Mouse (Mus musculus): Measurements from ENCODE around the gene Mycbp2. TPM values are rescaled to one million over a fixed set of nuclear protein-coding genes. Genes with fewer than 3 reads are reported as not detected.

Gene Mycbp2
- polyA plus RNA-seq, 1 experiment from 2014 or later = 78.9 TPM

DNA sequence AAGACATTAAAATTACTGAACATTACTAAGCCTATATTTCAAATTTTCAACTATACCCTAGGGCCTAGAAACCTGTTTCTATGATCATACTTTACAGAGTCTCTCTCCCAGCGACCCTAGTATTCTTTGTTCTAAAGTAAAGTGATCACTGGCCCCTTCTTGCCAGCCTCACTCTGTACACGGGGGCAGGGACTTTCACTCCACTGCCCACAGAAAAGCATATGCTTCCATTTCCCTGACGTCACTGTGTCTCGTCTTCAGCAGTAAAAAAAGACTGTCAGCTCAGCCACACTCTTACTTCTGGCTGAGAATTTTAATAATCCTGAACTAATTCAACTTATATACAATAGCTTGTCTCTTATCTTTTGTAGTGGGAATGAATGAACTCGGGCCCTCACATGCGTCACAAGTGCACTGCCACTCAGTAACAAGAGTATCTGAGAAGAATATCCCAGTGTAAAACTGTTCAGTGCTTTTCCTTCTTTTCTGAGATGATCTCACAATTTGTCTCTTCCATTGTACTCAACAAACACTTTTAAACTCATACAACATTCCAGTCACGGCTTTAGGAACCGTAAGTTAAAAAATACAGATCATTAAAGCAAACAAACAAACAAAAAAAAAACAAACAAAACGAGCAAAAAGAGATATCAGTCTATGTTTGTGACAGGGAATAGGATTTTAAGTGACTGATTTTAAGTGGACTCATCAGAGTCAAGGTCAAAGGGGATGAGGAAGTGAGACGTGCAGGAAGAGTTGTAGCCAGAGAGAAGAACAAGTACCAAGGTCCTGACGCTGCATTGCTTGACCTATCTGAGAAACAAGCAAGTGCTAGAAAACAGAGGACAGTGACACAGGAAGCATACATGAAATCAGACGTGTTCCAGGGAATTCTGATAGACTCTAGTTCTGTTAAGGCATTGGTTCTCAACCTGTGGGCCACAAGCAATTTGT, 112.7 kb downstream of the Mycbp2 start:
- Histone ChIP-seq H3K9ac (no peak overlapping the region), H3K9me3 (ENCODE audit: control insufficient read depth, low read length) (no peaks in the 10 kb centered on the region), H3K27ac (no peak overlapping the region), H3K36me3 (replicated peaks; ENCODE audit: control insufficient read depth, insufficient read depth) (peaks cover 22% of the 10 kb centered on the region), H3K4me1 (replicated peaks; ENCODE audit: control insufficient read depth, insufficient read depth, low read length) (no peaks in the 10 kb centered on the region), H3K4me2 (replicated peaks) (no peak overlapping the region), H3K27me3 (ENCODE audit: control insufficient read depth, insufficient read depth, low read length) (no peaks in the 10 kb centered on the region), H3K4me3 (replicated peaks; ENCODE audit: low read length) (no peak overlapping the region)
- WGBS = 49% methylated on average over 12 of the region's 12 CpGs
- DNase-seq (ENCODE audit: low spot score) (no peak), ATAC-seq (ENCODE audit: low FRiP score) (no peak)

DNA sequence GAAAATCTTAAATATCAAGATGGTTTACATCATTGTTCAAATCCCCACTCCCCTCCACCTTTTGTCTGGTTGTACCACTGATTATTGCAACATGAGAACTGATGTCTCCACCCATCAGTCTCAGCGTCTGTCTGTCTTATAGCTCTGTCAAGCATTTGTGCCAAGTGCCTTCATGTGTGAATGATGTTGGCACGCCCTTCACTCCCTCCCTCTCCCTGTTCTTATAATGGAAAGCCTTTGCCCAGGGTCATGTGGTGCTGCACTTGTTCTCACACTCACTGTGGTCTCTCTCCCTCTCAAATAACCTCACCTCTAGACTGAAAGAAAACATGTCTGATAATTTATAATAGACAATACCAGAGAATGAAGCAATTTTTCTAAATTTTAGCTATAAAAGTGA, 124.3 kb downstream of the Mycbp2 start:
- H3K9ac ChIP-seq = no peak overlapping the region
- H3K27ac ChIP-seq = no peak overlapping the region
- 64% methylated on average over 2 of the region's 2 CpGs for WGBS
- H3K9me3 ChIP-seq (ENCODE audit: control insufficient read depth, low read length) = no peaks in the 10 kb centered on the region
- no peak overlapping the region for H3K4me3 ChIP-seq (replicated peaks; ENCODE audit: low read length)
- DNase-seq (ENCODE audit: low spot score) = no peak
- no peaks in the 10 kb centered on the region for H3K4me1 ChIP-seq (replicated peaks; ENCODE audit: control insufficient read depth, insufficient read depth, low read length)
- H3K36me3 ChIP-seq (replicated peaks; ENCODE audit: control insufficient read depth, insufficient read depth) = peaks cover 71% of the 10 kb centered on the region
- no peak; the same call in 1 of the 2 replicates for ATAC-seq (ENCODE audit: low FRiP score)
- H3K4me2 ChIP-seq (replicated peaks) = no peak overlapping the region
- H3K27me3 ChIP-seq (ENCODE audit: control insufficient read depth, insufficient read depth, low read length) = no peaks in the 10 kb centered on the region

DNA sequence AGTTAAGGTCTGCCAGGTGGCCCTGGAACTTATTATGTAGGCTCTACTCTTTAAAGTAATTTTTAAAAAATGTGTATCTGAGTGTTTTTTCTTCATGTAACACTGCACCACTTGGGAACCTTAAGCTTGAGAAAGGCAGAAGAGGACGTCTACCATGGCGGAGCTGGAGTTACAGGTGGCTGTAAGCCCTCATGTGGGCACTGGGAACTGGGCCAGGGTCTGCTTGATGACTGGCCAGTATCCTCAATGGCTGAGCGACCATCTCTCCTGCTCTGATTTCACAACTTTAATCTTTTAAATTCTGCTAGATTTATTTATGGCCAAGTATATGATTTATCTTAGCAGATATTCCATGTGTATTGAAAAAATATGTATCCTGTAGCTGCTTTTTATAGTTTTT, 124.9 kb downstream of the Mycbp2 start:
- 94% methylated on average over 3 of the region's 3 CpGs for WGBS

DNA sequence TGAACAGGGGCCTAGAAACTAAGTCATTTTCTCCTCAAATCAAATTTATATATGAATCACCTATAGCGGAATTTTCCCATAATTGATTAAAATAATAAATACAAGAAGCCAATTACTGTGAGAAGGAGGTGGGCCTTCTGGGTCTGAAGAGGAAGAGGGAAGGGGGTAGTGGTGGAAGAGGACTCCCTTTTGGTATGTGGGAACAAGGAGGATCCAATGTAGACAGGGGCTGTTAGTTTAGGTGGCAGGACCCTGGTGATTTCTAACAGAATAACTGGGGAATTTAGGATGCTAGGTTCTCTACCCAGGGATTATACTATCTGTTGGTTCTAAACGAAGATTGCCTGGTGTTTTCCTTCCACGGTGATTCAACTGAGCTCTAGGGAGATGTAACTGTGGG, 130.3 kb downstream of the Mycbp2 start:
- Histone ChIP-seq H3K27ac (no peak overlapping the region), H3K4me2 (replicated peaks) (no peak overlapping the region), H3K9ac (no peak overlapping the region), H3K4me1 (replicated peaks; ENCODE audit: control insufficient read depth, insufficient read depth, low read length) (no peaks in the 10 kb centered on the region), H3K36me3 (replicated peaks; ENCODE audit: control insufficient read depth, insufficient read depth) (peaks cover 65% of the 10 kb centered on the region), H3K9me3 (ENCODE audit: control insufficient read depth, low read length) (no peaks in the 10 kb centered on the region), H3K27me3 (ENCODE audit: control insufficient read depth, insufficient read depth, low read length) (no peaks in the 10 kb centered on the region), H3K4me3 (replicated peaks; ENCODE audit: low read length) (no peak overlapping the region)
- no peak for DNase-seq (ENCODE audit: low spot score)
- whole genome bisulfite sequencing = 73% methylated on average over 3 of the region's 3 CpGs
- ATAC-seq (ENCODE audit: low FRiP score) = no peak

More for the DNA sequence above, 124.9 kb downstream of the Mycbp2 start:
- Histone ChIP-seq H3K4me2 (replicated peaks) (no peak overlapping the region), H3K36me3 (replicated peaks; ENCODE audit: control insufficient read depth, insufficient read depth) (peaks cover 70% of the 10 kb centered on the region), H3K9me3 (ENCODE audit: control insufficient read depth, low read length) (no peaks in the 10 kb centered on the region), H3K9ac (no peak overlapping the region), H3K4me3 (replicated peaks; ENCODE audit: low read length) (no peak overlapping the region), H3K27me3 (ENCODE audit: control insufficient read depth, insufficient read depth, low read length) (no peaks in the 10 kb centered on the region), H3K4me1 (replicated peaks; ENCODE audit: control insufficient read depth, insufficient read depth, low read length) (no peaks in the 10 kb centered on the region), H3K27ac (no peak overlapping the region)
- ATAC-seq (ENCODE audit: low FRiP score) (no peak), DNase-seq (ENCODE audit: low spot score) (no peak)

DNA sequence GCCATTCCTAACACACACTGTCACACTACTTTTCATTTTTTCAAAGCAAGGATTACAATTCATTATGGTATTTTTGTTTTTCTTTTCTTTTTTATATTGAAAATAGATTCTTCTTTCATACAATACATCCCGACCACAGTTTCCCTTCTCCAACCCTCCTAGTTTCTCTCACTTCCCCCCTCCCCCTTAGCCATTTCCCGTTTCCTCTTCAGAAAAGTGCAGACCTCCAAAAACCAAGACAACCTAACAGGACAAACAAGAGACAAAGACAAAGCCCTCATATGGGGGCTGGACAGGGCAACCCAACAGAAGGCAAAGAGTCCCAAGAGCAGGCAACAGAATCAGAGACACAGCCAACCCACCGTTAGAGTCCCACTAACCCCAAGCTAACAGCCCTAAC, 160.0 kb downstream of the Mycbp2 start:
- 84% methylated on average over 3 of the region's 3 CpGs for WGBS
- Histone ChIP-seq H3K9me3 (ENCODE audit: control insufficient read depth, low read length) (no peaks in the 10 kb centered on the region), H3K4me2 (replicated peaks) (no peak overlapping the region), H3K4me1 (replicated peaks; ENCODE audit: control insufficient read depth, insufficient read depth, low read length) (no peaks in the 10 kb centered on the region), H3K27me3 (ENCODE audit: control insufficient read depth, insufficient read depth, low read length) (no peaks in the 10 kb centered on the region), H3K36me3 (replicated peaks; ENCODE audit: control insufficient read depth, insufficient read depth) (peaks cover 84% of the 10 kb centered on the region), H3K9ac (no peak overlapping the region), H3K4me3 (replicated peaks; ENCODE audit: low read length) (no peak overlapping the region), H3K27ac (no peak overlapping the region)
- no peak for DNase-seq (ENCODE audit: low spot score)
- ATAC-seq (ENCODE audit: low FRiP score) = no peak

DNA sequence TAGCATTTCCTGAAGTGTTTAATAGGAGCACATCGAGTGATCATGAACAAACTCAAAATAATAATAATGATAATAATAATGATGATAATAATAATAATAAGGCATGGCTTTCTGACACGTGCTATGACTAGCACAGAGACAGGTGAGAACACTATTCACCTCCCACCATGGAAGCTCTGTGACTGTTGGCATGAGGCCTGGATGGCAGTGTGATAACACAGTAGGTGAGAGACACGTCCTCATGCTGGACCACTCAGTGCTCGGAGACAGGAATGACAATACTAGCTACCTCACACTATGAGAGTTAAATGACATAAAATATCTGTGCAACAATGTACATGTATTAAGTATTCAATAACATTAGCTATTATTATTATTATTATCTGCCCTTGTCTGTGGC, 160.5 kb downstream of the Mycbp2 start:
- Histone ChIP-seq H3K4me2 (replicated peaks) (no peak overlapping the region), H3K27ac (no peak overlapping the region), H3K36me3 (replicated peaks; ENCODE audit: control insufficient read depth, insufficient read depth) (peaks cover 80% of the 10 kb centered on the region), H3K4me3 (replicated peaks; ENCODE audit: low read length) (no peak overlapping the region), H3K27me3 (ENCODE audit: control insufficient read depth, insufficient read depth, low read length) (no peaks in the 10 kb centered on the region), H3K4me1 (replicated peaks; ENCODE audit: control insufficient read depth, insufficient read depth, low read length) (no peaks in the 10 kb centered on the region), H3K9me3 (ENCODE audit: control insufficient read depth, low read length) (no peaks in the 10 kb centered on the region), H3K9ac (no peak overlapping the region)
- ATAC-seq (ENCODE audit: low FRiP score) = no peak
- WGBS = 96% methylated on average over 4 of the region's 4 CpGs
- DNase-seq (ENCODE audit: low spot score) = no peak

DNA sequence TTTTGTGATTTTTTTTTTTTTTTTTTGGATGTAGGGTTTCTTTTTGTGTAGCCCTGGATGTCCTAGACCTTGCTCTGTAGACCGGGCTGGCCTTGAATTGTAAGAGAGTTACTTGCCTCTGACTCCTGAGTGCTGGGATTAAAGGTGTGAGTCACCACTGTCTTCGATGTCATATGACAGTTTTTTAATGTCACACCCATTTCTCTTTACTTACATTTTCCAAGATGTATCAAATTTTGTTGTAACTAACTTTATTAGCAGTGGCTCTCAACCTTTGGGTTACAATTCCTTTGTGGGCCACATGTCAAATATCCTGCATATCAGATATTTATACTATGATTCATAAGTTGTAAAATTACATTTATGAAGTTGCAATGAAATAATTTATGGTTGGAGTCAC, 166.5 kb downstream of the Mycbp2 start:
- H3K9me3 ChIP-seq (ENCODE audit: control insufficient read depth, low read length) = no peaks in the 10 kb centered on the region
- H3K4me2 ChIP-seq (replicated peaks) = no peak overlapping the region
- H3K27me3 ChIP-seq (ENCODE audit: control insufficient read depth, insufficient read depth, low read length) = no peaks in the 10 kb centered on the region
- no peak for ATAC-seq (ENCODE audit: low FRiP score)
- H3K36me3 ChIP-seq (replicated peaks; ENCODE audit: control insufficient read depth, insufficient read depth) = peaks cover 36% of the 10 kb centered on the region
- H3K27ac ChIP-seq = no peak overlapping the region
- no peak for DNase-seq (ENCODE audit: low spot score)
- no peak overlapping the region for H3K4me3 ChIP-seq (replicated peaks; ENCODE audit: low read length)
- no peak overlapping the region for H3K9ac ChIP-seq
- H3K4me1 ChIP-seq (replicated peaks; ENCODE audit: control insufficient read depth, insufficient read depth, low read length) = no peaks in the 10 kb centered on the region
- WGBS = 100% methylated on average over 2 of the region's 2 CpGs

DNA sequence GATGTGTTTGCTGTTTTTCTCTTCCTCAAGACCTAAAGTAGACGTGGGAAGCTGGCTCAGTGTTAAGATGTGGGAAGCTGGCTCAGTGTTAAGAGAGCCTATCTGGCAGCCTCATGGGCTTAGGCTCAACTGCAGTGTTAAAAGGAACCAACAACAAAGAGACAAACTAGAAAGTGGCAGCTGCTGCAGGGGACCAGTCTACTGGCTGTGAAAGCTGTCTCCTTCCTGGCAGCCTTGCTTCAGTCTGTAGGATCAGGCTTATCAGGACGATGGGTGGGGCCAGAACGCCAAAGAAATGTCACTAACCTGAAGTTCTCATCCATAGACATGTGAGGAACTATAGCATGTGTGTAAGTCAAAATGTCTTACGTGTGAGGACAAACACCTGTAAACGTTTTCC, 183.7 kb downstream of the Mycbp2 start:
- no peak overlapping the region for H3K4me3 ChIP-seq (replicated peaks; ENCODE audit: low read length)
- H3K27ac ChIP-seq = no peak overlapping the region
- H3K9ac ChIP-seq = no peak overlapping the region
- H3K27me3 ChIP-seq (ENCODE audit: control insufficient read depth, insufficient read depth, low read length) = no peaks in the 10 kb centered on the region
- DNase-seq (ENCODE audit: low spot score) (no peak), ATAC-seq (ENCODE audit: low FRiP score) (no peak)
- H3K9me3 ChIP-seq (ENCODE audit: control insufficient read depth, low read length) = no peaks in the 10 kb centered on the region
- 87% methylated on average over 5 of the region's 5 CpGs for WGBS
- H3K4me1 ChIP-seq (replicated peaks; ENCODE audit: control insufficient read depth, insufficient read depth, low read length) = no peaks in the 10 kb centered on the region
- H3K36me3 ChIP-seq (replicated peaks; ENCODE audit: control insufficient read depth, insufficient read depth) = peaks cover 49% of the 10 kb centered on the region
- H3K4me2 ChIP-seq (replicated peaks) = no peak overlapping the region

DNA sequence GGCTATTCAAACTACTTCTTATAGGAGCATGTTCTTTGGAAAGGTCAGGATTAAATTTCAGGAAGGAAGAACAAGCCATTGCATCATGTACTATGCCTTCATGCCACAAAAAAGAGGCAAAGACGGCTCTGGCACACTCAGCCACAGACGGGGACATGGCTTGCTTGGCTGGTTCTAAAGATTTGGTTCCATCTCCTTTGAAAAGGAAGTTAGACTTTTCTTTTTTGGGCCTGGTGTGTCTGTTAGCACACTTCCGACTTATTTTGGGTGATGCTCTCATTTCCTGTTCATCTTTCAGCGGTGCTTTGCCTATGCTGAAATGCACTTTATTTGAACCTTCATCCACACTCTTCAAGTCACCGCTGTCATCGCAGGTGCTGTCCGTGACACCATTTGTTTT, 190.9 kb downstream of the Mycbp2 start:
- H3K4me2 ChIP-seq (replicated peaks) = no peak overlapping the region
- no peak overlapping the region for H3K9ac ChIP-seq
- no peaks in the 10 kb centered on the region for H3K27me3 ChIP-seq (ENCODE audit: control insufficient read depth, insufficient read depth, low read length)
- ATAC-seq (ENCODE audit: low FRiP score) (no peak), DNase-seq (ENCODE audit: low spot score) (no peak)
- H3K27ac ChIP-seq = no peak overlapping the region
- no peak overlapping the region for H3K4me3 ChIP-seq (replicated peaks; ENCODE audit: low read length)
- peaks cover 75% of the 10 kb centered on the region for H3K36me3 ChIP-seq (replicated peaks; ENCODE audit: control insufficient read depth, insufficient read depth)
- H3K4me1 ChIP-seq (replicated peaks; ENCODE audit: control insufficient read depth, insufficient read depth, low read length) = no peaks in the 10 kb centered on the region
- no peaks in the 10 kb centered on the region for H3K9me3 ChIP-seq (ENCODE audit: control insufficient read depth, low read length)
- WGBS = 91% methylated on average over 7 of the region's 7 CpGs

All from hindbrain, embryonic 14.5 days (tissue).